Mouse (Mus musculus) liver, adult 2 months (tissue): Measurements from ENCODE around the gene Dlgap4.

ENCODE experiments used
- CTCF ChIP-seq: fragments of 200-500 bp; IDR thresholded peaks from 2 replicates; pipeline ENCODE4 v1.5.1; 2011; ENCODE audit warnings: low read depth, low read length, control low read depth
- POLR2A ChIP-seq: fragments of 200-500 bp; IDR thresholded peaks from 2 replicates; pipeline ENCODE4 v1.6.1; 2011; ENCODE audit warnings: low read length, control low read depth; ENCODE audit not compliant: insufficient read depth; ENCODE audit errors: extremely low read depth

- no peak for TF ChIP-seq CTCF
- no peak for TF ChIP-seq POLR2A
Observed at GRCm38 (mm10) chr2:156664407-156664806, 50.9 kb downstream of the Dlgap4 start.
